Mouse (Mus musculus): ENCODE measurements around the gene Fam120a. TPM values are rescaled to one million over a fixed set of nuclear protein-coding genes. Genes with fewer than 3 reads are reported as not detected.
A peak's percentile ranks its signal among the peaks of the same experiment; 100 is the strongest.

Gene Fam120a
- 100 to 1,000 TPM in 1 of 2 experiments, 10 to 100 TPM in 1; 96.4 to 101 TPM for total RNA-seq (2021)
- long read RNA-seq, experiment 1, full-length matches to known transcripts, result 44 of 87 reads
- long read RNA-seq, experiment 1, partial matches to known transcripts, result 36 of 87 reads
- long read RNA-seq, experiment 1, other reads (novel, unspliced or antisense), result 7 of 87 reads
- long read RNA-seq, experiment 2, full-length matches to known transcripts, result 27 of 61 reads
- long read RNA-seq, experiment 2, partial matches to known transcripts, result 30 of 61 reads
- long read RNA-seq, experiment 2, other reads (novel, unspliced or antisense), result 4 of 61 reads

GRCm38 (mm10) chr13:48967956-48968749, at the start of gene Fam120a:
Gene Fam120a, minus strand, starts transcription at chr13:48968017.
- DNase-seq, result peak; percentile 87

DNA sequence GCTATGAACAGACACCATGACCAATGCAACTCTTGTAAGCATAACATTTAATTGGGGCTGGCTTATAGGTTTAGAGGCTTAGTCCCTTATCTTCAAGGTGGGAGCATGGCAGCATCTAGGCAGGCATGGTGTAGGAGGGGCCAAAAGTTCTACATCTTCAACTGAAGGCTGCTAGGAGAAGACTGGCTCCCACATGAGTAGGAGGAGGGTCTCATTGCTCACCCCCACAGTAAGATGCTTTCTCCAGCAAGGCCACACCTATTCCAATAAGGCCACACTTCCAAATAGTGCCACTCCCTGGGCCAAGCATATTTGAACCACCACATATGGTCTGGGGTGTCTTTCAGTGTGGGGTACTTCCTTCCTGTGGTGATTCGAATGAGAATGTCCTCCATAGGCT, 49.6 kb upstream of the Fam120a start:
- DNase-seq, result no peak

GRCm38 (mm10) chr13:49016311-49016761, 48.5 kb upstream of the Fam120a start:
- peak; percentile 81 for DNase-seq

DNA sequence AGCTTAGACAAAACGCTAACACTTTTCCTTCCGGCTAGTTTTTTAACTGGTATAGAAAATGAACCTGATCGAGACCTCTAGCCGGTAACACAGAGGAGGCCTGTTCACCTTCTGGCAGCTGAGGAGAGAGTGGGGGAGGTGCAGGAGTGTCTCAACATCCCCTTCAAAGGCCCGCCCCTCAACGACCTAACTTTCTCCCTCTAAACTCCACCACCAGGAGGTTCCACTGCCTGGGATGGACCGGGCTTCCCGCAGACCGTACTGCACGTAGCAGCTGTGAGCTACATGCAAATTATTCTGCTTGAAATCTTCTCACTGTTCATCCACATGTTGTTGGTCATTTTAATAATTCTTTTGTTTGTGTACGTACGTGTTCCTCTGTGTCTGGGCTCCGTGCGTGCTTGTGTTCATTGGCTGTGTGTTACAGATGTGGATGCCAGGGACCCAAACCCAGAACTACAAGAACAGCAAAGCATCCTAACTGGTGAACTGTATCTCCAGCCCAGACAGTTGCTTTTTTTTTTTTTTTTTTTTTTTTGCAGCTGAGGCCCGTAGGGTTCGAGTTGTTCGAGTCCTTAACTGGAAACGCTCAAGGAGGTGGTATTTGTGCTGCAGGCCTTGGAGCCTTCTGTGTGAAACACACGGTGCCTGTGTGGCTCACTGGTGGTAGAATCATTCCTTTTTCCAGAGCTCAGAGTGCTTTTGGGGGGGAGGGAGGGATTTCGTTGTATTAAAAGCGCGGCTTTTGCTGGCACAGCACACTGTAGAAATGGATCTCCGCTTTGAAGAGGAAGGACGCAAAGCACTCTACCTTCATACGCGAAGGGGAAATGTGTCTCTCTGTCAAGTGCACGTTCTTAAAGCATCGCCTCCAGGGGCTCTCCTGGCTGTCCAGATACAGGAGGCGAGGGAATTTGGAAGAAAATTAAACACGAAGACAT, 47.8 kb upstream of the Fam120a start:
- DNase-seq, result no peak

DNA sequence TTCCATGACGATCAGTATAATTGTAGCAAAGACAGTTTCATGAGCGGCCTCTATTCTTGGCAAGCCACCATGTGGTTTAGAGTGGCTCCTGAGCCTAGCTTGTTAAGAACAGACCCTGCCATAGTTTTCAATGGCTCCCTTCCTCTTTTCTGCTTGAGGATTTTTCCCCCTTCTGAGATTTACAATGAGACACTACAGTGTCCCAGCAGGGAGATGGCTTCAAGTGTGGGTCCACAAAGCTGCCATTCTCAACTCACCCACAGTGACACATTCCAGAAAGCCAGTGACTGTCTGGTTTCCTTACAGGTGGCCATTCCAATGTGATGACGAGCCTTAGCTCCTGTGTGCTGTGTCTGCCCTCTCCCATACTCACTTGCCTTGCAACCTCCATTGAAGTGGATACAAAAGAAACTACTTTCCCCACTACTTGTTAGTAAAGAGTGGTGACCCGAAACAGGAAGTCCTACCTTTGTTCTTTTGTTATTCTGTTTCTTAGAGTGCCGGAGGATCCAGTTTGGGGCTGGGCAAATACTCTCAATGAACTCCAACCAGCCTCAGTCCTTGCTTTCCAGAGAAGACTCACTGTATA, 45.5 kb upstream of the Fam120a start:
- no peak for DNase-seq

- peak; percentile 36 for DNase-seq
Observed at GRCm38 (mm10) chr13:49001691-49002090, 33.9 kb upstream of the Fam120a start.

DNA sequence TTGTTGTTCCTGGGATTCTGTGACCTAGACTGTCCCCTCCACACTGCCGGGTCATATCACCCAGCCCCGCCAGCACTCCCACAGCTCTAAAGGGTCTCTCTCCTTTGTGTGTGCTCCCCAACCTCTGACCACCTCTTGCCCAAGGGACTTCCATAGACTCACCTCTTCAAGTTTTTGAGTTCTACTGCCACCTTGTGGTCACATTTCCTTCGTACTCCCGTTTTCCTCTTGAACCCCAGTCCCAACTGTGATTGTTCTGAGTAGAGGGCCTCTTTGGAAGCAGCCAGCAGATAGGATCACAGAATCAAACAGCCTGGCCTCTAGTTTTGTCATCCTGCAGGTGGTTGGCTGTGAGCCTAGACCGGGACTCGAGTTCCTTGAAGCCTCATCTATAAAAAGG, 30.8 kb upstream of the Fam120a start:
- peak; percentile 45 for DNase-seq

- DNase-seq, result no peak
Observed at GRCm38 (mm10) chr13:48996731-48997130, 28.9 kb upstream of the Fam120a start.

DNA sequence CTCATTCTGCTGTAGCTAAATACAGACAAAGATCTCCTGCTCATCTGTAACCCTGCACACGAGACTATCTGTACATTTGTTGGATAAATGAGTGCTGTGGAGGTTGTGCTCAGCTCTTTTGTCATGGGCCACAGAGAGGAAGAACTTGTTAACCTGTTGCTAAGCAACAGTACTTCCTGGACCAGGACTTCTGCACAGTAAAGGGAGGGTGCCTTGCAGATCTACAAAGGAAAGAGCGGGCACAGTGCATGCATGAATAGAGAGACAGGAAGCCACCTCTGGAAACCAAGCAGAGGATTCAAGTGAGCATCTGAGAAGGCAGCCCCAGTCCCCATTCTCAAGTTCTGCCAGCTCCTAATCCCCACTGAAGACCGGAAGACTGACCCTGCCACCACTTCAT, 27.1 kb upstream of the Fam120a start:
- no peak for DNase-seq

GRCm38 (mm10) chr13:48992914-48993313, 25.1 kb upstream of the Fam120a start:
- DNase-seq, result no peak

GRCm38 (mm10) chr13:48990138-48990537, 22.3 kb upstream of the Fam120a start:
- DNase-seq, result no peak

- no peak for DNase-seq
Observed at GRCm38 (mm10) chr13:48982482-48983098, 14.8 kb upstream of the Fam120a start.

DNA sequence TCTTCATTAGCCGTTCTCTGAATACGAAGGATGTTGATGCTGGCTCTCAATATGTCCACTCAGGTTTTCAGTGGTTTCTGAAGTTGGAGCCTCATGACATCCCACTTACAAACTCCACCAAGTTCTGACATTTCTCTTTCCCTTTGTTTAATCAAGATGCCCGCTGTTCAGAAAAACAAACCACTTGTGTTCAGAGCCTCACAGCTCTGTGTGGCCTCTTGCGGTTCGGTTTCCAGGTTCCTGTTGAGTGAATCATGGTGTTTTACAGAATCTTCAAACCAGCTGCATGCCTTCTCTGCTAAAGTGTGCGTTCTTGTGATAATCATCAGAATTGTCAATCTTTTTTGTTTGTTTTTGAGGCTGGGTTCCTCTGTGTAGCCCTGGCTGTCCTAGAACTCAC, 11.3 kb upstream of the Fam120a start:
- no peak for DNase-seq

- no peak for DNase-seq
Observed at GRCm38 (mm10) chr13:48977858-48978257, 10.0 kb upstream of the Fam120a start.

DNA sequence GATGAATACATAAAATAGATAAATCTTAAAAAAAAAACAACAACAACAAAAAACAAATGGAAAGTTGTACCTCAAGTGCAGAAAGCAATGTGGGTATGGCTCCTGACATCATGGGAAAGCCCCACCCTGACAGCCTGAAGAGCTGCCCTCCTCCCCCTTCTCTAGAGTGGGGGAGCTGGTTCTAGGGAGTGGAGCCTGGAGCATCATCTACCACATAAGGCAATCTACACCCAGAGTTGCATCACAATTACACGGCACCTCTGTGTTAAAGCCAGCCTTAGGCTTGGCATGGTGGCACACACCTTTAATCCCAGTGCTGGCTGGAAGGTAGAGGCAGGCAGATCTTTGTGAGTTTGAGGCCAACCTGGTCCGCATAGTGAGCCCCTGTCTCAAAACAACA, 6.9 kb upstream of the Fam120a start:
- DNase-seq, result no peak

GRCm38 (mm10) chr13:48974266-48974665, 6.4 kb upstream of the Fam120a start:
- DNase-seq, result no peak

DNA sequence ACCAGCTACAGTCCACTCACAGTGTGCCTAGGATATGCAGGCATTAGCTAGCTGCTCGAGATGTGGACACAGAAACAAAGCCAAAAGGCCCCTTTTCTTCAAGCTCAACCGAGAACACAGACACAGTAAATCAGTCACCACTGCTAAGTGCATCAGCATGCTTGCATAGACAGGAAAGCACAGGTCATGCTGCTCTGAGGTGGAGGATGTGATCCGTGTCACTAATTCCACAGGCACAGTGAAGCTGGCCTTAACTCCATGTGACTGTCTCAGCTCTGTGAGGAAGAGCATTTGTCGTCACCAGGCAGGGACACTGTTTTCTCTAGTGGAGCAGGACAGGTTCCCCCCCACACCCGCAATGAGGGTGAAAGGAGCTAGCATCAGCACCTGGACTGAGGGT, 5.4 kb upstream of the Fam120a start:
- DNase-seq, result no peak

GRCm38 (mm10) chr13:48971033-48971432, 3.2 kb upstream of the Fam120a start:
- no peak for DNase-seq

DNA sequence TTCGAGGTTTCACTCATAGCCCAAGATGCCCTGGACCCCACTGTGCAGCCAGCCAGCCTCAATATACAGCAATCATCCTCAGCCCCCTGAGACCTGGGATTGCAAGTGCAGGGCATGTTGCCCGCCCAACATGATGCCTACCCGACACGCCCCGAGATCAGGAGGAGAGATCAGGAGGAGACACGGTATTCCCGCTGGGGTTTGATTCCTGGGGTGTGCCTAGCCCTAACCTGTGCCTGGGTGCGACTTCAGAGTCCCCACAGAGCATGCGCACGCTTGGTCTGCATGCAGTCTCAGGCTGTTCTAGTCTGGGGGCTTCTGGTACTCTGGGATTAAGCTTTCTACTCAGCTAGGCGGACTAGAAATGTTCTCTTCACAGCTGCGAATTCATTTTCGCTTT, 2.7 kb upstream of the Fam120a start:
- DNase-seq, result no peak

DNA sequence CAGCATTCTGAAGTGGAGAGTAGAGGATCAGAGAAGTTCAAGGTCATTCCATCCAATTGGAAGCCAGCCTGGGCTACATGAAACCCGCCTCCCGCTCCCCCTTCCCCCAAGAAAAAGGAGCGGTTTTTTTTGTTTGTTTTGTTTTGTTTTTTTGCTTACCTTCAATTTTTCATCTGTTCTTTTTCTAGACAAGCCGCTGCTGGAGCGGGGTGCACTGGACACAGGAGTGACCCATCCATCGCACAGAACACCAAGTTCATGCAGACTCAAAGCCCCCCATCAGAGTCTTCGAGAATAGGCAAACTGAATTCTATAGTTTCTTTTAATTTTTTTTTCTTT, 902 bp upstream of the Fam120a start:
- DNase-seq, result no peak

Measured in gastrocnemius, postnatal 10 days (tissue).